Mouse (Mus musculus) T-helper 17 cell (primary cell): ENCODE results near the gene Ugt1a9.
"Not testable (repeated sequence)": the region's sequence is repeated elsewhere in the genome, so short reads cannot be mapped to it uniquely, and the experiment has no call there.

Experiments used
- in situ Hi-C, 2 experiments: fragments of 300-600 bp; cut with MboI, MseI; formaldehyde crosslinking; loops; 1 replicate in 1 of 2; 2 replicates in 1 of 2; pipeline ENCODE4 v1.15.1; 2025; ENCODE audit warnings: high pct_unique_total_duplicates in 2 of 2

Ugt1a9 gene

GRCm38 (mm10) chr1:88070495-88070894, at the start of gene Ugt1a9:
Ugt1a9 (plus strand) TSS chr1:88070800.
- in situ Hi-C loops: no loop called here

DNA sequence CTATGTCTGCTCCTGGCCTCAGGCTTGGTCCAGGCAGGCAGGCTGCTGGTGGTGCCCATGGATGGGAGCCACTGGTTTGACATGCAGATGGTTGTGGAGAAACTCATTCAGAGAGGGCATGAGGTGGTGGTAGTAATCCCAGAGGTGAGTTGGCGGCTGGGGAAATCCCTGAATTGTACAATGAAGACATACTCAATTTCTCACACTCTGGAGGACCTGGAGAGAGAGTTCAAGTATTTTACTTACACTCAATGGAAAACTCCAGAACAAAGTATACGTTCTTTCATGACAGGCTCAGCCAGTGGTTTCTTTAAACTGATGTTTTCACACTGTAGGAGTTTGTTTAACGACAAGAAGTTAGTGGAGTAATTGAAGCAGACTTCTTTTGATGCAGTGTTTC, 45.4 kb upstream of the Ugt1a9 start:
- in situ Hi-C loops: not testable (repeated sequence)

GRCm38 (mm10) chr1:88043044-88043443, 27.6 kb upstream of the Ugt1a9 start:
- in situ Hi-C loops: not testable (repeated sequence)

DNA sequence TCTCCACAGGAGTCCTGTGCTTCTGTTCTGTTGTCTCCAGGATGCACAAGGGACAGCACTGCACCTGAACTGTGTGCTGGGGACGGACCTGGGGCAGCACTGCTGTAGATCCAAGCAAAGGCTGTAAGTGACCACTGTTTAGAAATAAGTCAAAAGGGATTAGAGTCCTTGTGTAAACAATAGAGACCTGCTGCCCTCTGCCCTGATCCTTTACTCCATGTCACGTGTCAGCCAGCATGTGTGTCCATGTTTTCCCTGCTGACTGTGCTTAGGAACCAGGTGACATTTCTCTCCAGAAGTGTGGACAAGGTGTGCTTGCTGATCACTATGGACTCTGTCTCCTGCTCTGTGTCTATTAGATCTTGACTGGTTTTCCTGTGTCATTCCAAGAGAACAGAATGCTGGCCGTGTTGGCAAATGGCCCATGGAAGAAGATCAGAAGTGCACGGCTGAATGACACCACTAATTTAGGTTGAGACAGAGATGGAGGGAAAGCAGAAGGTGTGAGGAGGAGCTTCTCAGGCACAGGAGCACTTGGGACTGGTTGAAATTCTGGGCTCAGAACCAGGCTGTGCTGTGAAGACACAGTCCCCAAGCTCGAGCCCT, 25.7 kb upstream of the Ugt1a9 start:
- in situ Hi-C loops: not testable (repeated sequence)

GRCm38 (mm10) chr1:88047408-88047807, 23.2 kb upstream of the Ugt1a9 start:
- in situ Hi-C loops: not testable (repeated sequence)

DNA sequence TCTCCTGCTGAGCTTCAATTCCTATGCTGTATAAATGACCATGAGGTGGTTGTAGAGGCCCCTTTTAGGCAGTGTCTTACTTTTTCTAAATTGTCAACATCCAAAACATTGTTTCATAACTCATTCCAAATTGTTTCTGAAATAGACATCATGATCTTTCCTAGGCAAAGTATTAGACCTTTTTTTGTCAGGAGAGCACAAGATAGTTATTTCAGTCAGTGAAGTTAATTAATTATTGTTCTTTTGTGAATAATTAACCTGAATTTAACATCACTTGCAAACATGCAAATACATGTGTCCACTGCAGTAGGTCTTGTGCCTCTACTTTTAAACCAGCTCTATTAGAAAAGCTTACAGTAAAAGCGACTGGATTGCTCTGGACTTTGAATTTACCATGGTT, 15.5 kb upstream of the Ugt1a9 start, which contains the start of gene Ugt1a10:
Gene Ugt1a10 (plus strand): TSS at position 301 of the 400 bp plus-strand sequence.
- in situ Hi-C loops: loop anchor here in 1 of 2 experiments (5.0 kb wide), 1 partner anchor 48 kb away; the partner anchor contains the start of gene Usp40

DNA sequence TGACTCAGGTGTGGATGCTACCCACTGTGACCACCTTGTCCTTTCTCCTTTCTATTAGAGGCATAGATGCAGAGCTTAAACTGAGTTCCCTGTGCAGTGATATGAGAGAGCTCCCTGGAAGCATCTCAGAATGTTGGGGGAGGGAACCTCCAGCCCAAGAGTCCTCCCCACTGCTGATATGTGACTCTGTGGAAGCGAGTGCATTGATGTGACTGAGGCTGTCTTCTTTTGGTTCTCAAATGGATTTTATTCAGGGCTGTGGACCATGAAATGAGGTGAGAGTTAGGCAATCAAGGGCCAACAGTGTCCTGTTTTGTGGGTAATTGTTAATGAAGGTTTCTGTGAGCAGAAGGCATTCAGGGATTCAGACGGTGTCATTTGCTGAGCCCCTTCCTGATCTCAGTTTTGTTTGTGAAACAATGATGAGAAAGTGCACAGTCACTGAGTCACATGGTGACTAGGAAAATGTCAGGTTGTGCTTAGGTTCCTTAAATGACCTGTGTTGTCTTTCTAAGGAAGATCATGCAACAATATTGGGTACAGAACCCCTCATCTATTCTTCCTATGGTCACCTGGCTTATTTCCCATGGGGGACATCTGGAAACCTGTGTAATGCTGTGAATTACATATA, 4.0 kb upstream of the Ugt1a9 start:
- in situ Hi-C loops: not testable (repeated sequence)

- in situ Hi-C loops: no loop called here
These were observed 302 bp downstream of the Ugt1a9 start for GRCm38 (mm10) chr1:88070902-88071301.

DNA sequence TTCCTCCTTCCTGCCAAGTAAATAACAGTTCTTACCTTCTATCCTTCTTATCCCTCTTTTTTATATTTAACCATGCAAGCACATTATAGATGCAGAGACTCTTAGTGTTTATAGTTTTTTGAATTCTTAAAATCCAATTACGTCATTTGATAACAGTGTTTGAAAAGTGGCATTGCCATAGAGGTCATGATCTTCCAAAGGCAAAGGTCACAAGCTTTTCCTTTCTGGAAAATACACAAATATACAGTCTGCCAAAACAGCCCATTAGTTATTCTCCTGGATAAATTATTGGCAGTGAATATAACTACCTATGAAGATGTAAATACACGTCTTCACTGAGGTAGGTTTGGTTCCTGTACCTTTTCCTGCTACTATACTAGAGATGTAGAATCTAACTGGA, 3.9 kb downstream of the Ugt1a9 start:
- in situ Hi-C loops: no loop called here

DNA sequence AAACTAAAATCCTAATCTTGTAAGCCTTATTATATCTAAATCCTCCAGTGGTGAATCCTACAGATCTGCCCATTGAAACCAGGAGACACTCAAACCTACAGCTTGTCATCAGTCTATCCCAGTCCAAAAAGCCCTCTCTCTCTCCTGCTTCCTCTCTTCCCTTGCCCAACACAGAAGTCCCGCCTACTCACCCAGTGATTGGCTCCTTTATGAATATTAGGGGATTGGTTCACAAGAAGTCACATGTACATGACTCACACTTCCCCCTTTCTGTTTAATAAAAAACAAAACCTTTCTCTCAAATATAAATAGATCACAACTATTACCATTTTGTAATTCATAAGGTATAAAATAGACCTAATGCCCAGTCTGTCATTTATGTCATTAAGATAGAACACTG, 6.5 kb downstream of the Ugt1a9 start:
- in situ Hi-C loops: no loop called here

- in situ Hi-C loops: no loop called here
These were observed 11.1 kb downstream of the Ugt1a9 start for GRCm38 (mm10) chr1:88081670-88082069.

GRCm38 (mm10) chr1:88086125-88086524, 15.5 kb downstream of the Ugt1a9 start:
- in situ Hi-C loops: no loop called here

DNA sequence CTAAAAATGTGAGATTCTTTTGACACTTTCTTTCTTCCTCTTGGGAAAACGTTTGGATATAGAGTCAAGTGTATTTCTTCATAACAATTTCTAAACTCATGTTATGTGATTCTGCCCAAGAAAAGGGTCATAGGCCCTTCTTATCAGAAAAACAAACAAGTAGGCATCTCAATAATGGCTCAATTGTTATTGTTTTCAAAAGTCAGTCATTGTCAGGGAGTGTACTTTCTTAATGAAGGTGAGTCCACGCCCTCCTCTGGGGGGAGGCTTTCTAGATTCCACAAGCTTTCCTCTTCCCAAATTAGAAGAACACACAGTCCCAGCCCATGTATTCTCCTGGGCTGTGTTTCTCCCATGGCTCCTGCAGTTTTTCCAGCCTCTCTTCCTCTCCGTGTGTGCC, 16.9 kb downstream of the Ugt1a9 start, which contains the start of gene Ugt1a8:
Gene Ugt1a8 (plus strand): TSS at position 301 of the 400 bp plus-strand sequence.
- in situ Hi-C loops: no loop called here

DNA sequence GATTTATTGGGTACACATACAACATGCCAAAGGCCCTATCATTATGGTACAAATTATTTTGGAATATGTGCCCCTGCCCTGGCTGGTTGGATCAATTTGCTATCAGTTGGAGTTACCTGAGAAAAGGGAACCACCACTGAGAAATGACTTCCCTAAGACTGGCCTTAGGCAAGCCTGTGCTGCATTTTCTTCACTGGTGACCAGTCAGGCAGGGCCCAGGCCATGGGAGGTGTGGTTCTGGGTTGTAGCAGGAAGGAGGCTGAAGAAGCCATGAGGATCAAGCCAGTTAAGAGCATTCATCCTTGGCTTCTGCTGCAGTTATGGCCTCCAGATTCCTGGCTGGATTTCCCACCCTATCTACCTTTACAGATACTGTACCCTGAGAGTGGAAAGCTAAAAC, 21.7 kb downstream of the Ugt1a9 start:
- in situ Hi-C loops: loop anchor here in 1 of 2 experiments (5.0 to 10.0 kb wide), 2 partner anchors 230 to 1478 kb away; no protein-coding TSS in a partner anchor

DNA sequence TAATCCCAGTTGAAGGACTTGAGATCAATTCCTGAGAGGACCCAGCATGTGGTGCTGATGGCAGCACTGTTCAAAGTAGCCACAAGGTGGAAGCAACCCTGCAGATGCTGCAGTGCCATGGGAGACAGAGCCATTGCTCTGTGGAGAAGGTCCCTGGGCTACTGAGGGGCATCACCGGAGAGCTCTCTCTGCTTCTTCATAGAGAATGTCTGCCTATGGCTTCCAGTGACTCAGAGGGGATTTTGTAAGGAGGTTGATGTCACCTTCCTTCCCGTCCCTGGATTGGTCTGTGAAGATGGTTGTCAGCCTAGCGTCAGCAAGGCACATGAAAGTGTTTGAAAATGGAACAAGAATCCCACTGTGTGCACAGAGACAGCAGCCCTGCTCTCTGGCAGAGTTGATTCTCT, 23.7 kb downstream of the Ugt1a9 start:
- in situ Hi-C loops: loop anchor here in 1 of 2 experiments (5.0 to 10.0 kb wide), 2 partner anchors 228 to 1479 kb away; no protein-coding TSS in a partner anchor

DNA sequence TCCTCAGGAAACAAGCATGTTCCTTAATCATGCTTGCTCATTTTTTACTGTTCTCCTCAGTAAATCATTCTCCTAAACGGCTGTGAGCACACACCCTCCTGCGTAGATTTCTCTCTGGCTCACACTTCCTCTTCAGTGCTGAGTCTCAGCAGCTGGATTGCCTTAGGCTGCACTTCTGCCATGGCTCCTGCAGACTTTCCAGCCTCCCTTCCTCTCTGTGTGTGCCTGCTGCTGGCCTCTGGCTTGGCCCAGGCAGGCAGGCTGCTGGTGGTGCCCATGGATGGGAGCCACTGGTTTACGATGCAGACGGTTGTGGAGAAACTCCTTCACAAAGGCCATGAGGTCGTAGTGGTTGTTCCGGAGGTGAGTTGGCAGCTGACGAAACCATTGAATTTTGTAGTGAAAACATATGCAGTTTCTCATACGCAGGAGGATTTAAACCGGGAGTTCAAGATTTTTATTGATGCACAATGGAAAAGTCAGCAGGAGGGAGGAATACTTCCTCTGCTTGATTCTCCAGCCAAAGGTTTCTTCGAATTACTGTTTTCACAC, 24.4 kb downstream of the Ugt1a9 start, which contains the start of gene Ugt1a7c:
Gene Ugt1a7c (plus strand): TSS at position 122 of the 552 bp plus-strand sequence.
- in situ Hi-C loops: loop anchor here in 1 of 2 experiments (5.0 to 10.0 kb wide), 2 partner anchors 227 to 1480 kb away; no protein-coding TSS in a partner anchor

DNA sequence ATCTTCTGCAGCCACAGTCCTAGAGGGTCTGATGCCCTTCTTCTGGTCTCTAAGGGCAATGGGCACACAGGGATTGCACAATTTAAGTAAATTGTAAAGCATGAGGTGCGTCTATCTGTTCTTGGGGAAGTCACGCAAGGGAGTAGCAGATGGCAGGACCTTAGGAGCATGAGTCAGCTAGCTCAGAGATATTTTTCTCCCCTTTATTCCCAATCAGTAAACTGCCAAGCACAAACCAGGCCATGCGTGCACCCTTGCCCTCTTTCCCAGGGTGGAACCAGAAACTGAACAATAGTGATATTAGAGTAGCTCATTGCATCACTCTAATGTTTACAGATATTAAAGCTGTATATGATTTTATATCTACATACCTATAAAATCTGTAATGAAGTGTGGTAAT, 27.9 kb downstream of the Ugt1a9 start:
- in situ Hi-C loops: loop anchor here in 1 of 2 experiments (10.0 kb wide), 1 partner anchor 1484 kb away; no protein-coding TSS in a partner anchor

GRCm38 (mm10) chr1:88099691-88100090, 29.1 kb downstream of the Ugt1a9 start:
- in situ Hi-C loops: loop anchor here in 1 of 2 experiments (10.0 kb wide), 1 partner anchor 1485 kb away; no protein-coding TSS in a partner anchor

DNA sequence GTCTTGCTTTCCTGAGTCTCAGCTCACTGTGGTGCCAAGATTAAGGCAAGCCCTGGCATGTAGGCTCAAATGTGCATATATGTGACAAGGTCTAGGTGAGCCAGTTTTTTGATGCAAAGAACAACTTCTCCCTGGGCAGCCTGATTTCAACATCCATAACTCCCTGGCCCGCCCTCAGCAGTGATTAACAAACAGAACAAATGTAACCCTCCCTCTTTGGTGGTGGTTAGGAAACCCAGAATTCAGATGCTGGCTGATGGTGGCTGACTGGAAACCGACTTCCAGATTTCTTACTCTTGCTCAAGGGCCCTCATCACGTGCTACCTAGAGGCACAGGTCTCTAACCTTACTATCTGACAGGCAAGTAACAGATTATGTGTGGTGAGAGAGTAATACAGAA, 32.4 kb downstream of the Ugt1a9 start, which contains the start of gene Ugt1a6b:
Gene Ugt1a6b (plus strand): TSS at position 234 of the 400 bp plus-strand sequence.
- in situ Hi-C loops: not testable (repeated sequence)

DNA sequence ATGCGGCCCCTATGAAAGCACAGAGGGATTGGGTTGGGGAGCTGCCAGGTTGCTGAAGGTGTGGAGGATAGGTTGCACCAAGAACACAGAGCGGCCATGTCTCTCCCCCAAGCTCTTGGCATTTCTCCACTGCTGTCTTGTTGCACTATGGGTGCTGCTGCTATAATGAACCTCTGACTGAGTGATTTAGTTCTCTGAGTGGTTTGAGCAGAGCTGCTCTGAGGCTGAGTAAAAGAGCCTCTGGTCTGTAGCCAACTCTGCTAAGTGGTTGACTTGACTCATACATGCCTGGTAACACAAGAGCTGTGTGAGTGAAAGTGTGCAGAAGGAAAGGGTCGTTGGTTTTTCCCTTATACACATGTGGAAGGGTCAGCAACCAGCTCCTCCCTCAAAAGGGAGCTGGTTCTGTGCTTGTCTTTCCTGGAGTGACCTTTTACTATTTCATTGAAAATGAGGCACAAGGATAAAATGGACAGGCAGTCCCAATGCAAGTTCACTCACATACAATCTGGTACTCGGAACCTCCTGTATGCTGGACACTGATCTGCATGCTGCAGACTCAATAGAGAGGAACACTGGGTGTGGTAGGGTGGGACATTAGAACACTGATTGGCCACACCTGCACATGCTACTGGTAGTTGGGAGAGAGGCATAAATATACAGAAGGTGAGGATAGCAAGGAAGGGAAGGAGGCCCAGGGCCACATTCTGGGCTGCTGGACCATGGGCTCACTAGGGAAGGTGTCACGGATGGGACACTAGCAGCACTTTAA, 33.3 kb downstream of the Ugt1a9 start:
- in situ Hi-C loops: not testable (repeated sequence)
